Mouse (Mus musculus): ENCODE measurements around the gene Rpl38.

Rpl38 gene

GRCm38 (mm10) chr11:114676896-114677530 lies 8.7 kb downstream of the Rpl38 start:
- DNase-seq (ENCODE audit: low read depth, low spot score): no peak

DNA sequence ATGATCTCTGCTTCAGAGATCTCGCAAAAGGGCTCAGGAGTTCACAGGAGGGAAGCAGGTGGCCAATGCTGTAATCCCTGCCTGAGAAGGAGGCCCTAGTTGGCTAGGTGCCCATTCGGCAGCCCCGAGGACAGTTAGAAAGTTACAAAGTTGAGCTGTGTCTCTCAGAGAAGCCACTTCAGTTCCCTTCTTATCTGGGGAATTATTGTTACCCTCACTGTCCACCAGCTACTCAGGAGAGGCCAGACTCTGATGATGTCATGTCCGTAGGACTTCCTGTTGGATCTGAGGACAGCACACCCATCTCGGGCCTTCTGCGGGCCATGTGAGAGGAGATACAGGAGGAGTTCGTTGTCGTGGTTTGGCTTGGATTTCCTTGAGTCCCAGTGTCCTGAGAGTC lies 11.3 kb downstream of the Rpl38 start:
- DNase-seq (ENCODE audit: low read depth, low spot score): no peak

- DNase-seq (ENCODE audit: low read depth, low spot score): no peak
These were observed 12.0 kb downstream of the Rpl38 start for GRCm38 (mm10) chr11:114680291-114680690.

- DNase-seq (ENCODE audit: low read depth, low spot score): no peak
These were observed 12.7 kb downstream of the Rpl38 start for GRCm38 (mm10) chr11:114681054-114681453.

DNA sequence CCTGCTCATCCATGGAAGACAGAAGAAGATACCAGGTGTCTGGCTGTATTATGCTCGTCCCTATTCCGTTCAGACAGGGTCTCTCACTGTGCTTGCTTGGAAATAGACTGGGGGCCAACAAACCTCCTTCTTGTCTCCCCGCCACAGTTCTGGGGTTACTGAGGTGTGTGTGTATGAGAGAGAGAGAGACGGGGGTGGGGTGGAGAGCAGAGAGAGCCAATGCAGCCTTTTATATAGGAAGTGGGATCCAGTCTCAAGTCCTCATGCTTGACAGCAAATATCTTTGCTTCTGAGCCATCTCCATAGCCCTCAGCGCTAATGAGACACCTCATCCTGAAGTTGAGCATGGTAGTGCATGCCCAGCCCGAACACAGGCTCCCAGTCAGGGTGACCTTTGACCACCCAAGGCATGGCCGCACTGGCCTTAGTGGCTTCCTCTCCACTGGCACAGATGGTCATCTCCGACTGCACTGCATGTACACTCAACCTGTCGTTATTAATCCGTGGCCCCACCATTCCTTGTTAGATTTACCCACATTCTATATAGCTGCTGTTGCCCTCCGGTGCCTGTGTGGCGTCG lies 14.1 kb downstream of the Rpl38 start:
- DNase-seq (ENCODE audit: low read depth, low spot score): no peak

GRCm38 (mm10) chr11:114683029-114683721 lies 14.9 kb downstream of the Rpl38 start:
- no peak for DNase-seq (ENCODE audit: low read depth, low spot score)

GRCm38 (mm10) chr11:114683722-114684621 lies 15.6 kb downstream of the Rpl38 start:
- no peak for DNase-seq (ENCODE audit: low read depth, low spot score)

DNA sequence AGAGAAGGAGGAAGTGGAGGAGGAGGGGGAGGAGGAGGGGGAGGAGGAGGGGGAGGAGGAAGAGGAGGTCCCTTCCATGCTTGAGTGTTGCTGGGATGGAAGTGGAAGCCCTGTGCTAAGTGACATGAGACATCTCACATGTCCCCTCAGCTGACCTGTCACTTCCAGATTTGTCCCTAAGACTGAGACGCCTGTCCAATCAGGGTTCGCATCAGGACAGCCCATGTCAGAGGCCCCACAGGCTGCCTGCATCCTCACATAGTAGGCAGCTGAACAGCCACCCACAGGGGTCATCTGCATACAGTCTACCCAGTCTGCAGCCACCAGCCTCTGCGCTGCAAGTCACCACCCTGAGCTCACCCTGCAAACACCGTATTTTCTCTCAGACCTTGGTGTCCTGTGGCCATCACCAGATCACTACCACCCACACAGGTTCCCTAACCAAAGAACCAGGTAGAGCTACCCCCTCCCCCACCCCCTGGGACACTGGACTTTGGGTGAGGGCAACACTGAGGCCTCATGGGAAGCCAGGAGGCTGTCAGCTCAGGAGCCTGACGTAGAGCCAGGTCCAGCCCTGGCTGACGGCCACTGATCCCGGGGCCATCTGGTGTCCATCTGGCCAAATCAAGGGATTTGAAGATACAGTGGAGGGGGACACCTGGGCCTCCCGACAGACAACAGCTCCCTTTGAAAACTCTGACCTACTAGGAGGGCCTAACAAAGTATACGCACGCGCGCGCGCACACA lies 16.5 kb downstream of the Rpl38 start:
- DNase-seq (ENCODE audit: low read depth, low spot score): peak; percentile 60

GRCm38 (mm10) chr11:114685526-114686040 lies 17.3 kb downstream of the Rpl38 start:
- no peak for DNase-seq (ENCODE audit: low read depth, low spot score)

DNA sequence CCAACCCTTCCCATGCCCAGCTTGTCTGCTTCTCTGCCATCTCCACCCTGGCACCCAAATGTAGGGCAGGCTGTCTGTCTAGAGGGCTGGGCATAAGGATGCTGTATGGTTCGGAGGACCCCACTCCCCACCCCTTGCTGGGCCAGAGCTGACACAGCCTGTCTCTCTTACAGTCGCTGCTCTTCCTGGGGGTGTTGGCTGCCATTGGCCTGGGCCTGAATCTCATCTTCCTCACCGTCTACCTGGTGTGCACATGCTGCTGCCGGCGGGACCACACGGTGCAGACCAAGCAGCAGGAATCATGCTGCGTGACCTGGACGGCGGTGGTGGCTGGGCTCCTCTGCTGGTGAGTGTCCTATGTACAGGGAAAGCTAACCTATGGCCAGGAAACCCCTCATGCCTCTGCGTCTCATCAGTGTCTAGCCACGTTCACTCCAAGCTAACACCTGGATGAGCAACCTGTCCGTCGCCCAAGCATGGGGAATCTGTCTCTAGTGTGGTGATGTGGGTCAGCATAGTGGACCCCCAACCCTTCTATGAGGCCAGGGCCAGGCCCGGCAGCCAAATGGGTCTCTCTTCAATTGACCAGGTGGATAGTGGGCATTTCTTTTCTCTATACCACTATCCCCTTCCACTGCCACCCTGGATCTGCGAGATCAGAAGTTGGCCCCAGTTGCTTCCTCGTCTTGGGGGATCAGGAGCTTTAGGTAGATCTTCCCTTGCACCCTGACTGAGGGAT lies 18.1 kb downstream of the Rpl38 start:
- no peak for DNase-seq (ENCODE audit: low read depth, low spot score)

- peak; percentile 79 for DNase-seq (ENCODE audit: low read depth, low spot score)
These were observed 19.4 kb downstream of the Rpl38 start for GRCm38 (mm10) chr11:114687574-114688188.

DNA sequence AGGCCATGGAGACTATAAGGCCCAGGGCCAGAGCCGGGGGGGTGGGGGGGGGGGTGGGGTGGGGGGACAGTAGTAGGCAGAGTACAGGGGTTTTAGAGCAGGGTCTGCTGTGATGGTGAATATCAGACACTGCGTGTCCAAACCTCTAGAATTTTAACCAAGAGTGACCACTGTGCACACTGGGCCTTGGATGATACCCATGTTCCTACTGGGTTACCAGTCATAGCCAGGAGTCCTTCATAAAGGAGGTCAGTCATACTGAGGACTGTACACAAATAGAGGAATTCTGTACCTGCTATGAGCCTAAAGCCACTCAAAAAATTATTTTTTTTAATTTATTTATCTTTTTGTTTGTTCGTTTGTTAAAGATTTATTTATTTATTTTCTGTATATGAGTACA lies 20.4 kb downstream of the Rpl38 start:
- no peak for DNase-seq (ENCODE audit: low read depth, low spot score)

DNA sequence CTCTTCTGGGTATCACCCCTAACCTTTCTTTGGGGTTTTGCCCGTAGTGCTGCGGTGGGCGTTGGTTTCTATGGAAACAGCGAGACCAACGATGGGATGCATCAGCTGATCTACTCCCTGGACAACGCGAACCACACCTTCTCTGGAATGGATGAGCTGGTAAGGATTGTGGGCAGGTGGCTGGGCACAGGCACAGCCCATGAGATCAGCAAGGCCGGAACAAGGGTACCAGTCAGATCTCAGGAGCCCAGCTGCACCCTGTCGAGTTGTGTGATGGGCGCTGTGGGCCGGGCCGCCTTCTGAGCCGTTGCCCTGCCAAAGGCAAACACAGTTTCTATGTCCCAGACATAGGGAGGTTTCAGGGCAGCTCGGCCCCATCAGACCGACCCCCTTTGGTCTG lies 21.9 kb downstream of the Rpl38 start:
- DNase-seq (ENCODE audit: low read depth, low spot score): no peak

- no peak for DNase-seq (ENCODE audit: low read depth, low spot score)
These were observed 23.3 kb downstream of the Rpl38 start for GRCm38 (mm10) chr11:114691454-114692182.

- DNase-seq (ENCODE audit: low read depth, low spot score): no peak
These were observed 24.3 kb downstream of the Rpl38 start for GRCm38 (mm10) chr11:114692601-114693000.

- DNase-seq (ENCODE audit: low read depth, low spot score): no peak
These were observed 25.1 kb downstream of the Rpl38 start for GRCm38 (mm10) chr11:114693456-114693855.

DNA sequence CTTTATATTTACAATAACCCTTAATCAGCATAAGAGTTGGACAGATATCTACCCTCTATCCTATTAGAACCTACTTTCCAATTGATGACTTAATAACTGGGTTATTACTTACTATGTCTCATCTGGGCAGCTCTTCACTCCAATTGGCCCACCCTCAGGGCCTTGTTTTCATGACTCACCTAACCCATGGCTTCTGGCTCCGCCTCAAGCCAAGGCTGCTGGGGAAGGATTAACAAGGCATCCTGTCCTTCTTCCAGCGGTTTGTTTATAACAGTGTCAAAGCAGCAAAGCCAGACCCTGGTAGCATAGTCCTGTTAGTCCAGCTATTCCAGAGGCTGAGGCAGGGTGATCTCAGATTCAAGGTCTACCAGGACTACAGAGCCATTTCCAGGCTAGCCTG lies 26.1 kb downstream of the Rpl38 start:
- no peak for DNase-seq (ENCODE audit: low read depth, low spot score)

DNA sequence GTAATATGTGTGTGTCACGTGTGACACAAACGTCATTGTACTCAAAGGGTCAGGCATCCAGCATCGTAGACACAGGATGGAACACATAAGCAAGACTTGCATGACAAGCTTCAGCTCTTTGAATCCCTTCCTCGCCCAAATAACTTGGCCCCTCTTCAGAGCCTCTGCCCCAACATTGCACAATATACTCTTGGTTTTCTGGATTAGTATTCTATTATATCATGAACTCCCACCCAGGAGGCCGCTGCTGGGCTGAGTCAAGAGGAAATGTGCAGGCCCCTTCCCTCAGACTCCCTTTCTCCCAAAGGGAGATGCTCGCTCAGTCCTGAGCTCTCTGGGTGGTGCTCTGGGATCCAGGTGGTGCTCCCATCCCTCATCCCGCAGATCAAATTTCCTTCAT lies 30.2 kb downstream of the Rpl38 start:
- no peak for DNase-seq (ENCODE audit: low read depth, low spot score)

- DNase-seq (ENCODE audit: low read depth, low spot score): no peak
These were observed 31.2 kb downstream of the Rpl38 start for GRCm38 (mm10) chr11:114699511-114699910.

All from mesoderm, embryonic 11.5 days (tissue).